Mouse (Mus musculus): ENCODE results near the gene D10Wsu102e.

GRCm38 (mm10) chr10:83321528-83321927, 38.5 kb upstream of the D10Wsu102e start:
- TF ChIP-seq TAL1 (IDR thresholded peaks at IDR 0.05; ENCODE audit: low read length) (no peak), GATA1 (IDR thresholded peaks at IDR 0.05; ENCODE audit: low read length) (no peak)
